Mouse (Mus musculus) spleen, postnatal 14 days (tissue): Measurements from ENCODE around the gene Ppp1r9a.

Experiments used
- DNase-seq, 2 experiments: peaks; one replicate each; pipeline ENCODE4 v3.0.0; 2021 to 2022; ENCODE audit warnings: low spot score in 2 of 2

The Ppp1r9a gene

GRCm38 (mm10) chr6:5006283-5006946, 103.7 kb downstream of the Ppp1r9a start:
- DNase-seq = no peak

- DNase-seq = no peak
These were observed 105.4 kb downstream of the Ppp1r9a start for GRCm38 (mm10) chr6:5008166-5008565.

GRCm38 (mm10) chr6:5008603-5009002, 105.9 kb downstream of the Ppp1r9a start:
- no peak for DNase-seq

- DNase-seq = no peak
These were observed 108.1 kb downstream of the Ppp1r9a start for GRCm38 (mm10) chr6:5010553-5011416.

GRCm38 (mm10) chr6:5012794-5013193, 110.1 kb downstream of the Ppp1r9a start:
- DNase-seq = no peak

- DNase-seq = no peak
These were observed 111.8 kb downstream of the Ppp1r9a start for GRCm38 (mm10) chr6:5014567-5014966.

- DNase-seq = no peak
These were observed 112.5 kb downstream of the Ppp1r9a start for GRCm38 (mm10) chr6:5015173-5015572.

- no peak for DNase-seq
These were observed 115.3 kb downstream of the Ppp1r9a start for GRCm38 (mm10) chr6:5017945-5018511.

- DNase-seq = no peak
These were observed 116.5 kb downstream of the Ppp1r9a start for GRCm38 (mm10) chr6:5019208-5019607.

- no peak for DNase-seq
These were observed 117.3 kb downstream of the Ppp1r9a start for GRCm38 (mm10) chr6:5019969-5020368.

GRCm38 (mm10) chr6:5020510-5020909, 117.8 kb downstream of the Ppp1r9a start:
- no peak for DNase-seq

GRCm38 (mm10) chr6:5022677-5023076, 120.0 kb downstream of the Ppp1r9a start:
- DNase-seq = no peak

GRCm38 (mm10) chr6:5024893-5025292, 122.2 kb downstream of the Ppp1r9a start:
- DNase-seq = no peak

GRCm38 (mm10) chr6:5026772-5027171, 124.1 kb downstream of the Ppp1r9a start:
- DNase-seq = no peak

- no peak for DNase-seq
These were observed 124.5 kb downstream of the Ppp1r9a start for GRCm38 (mm10) chr6:5027213-5027612.

- DNase-seq = no peak
These were observed 125.1 kb downstream of the Ppp1r9a start for GRCm38 (mm10) chr6:5027801-5028200.

- DNase-seq = no peak
These were observed 126.6 kb downstream of the Ppp1r9a start for GRCm38 (mm10) chr6:5029205-5029927.

GRCm38 (mm10) chr6:5029956-5030355, 127.2 kb downstream of the Ppp1r9a start:
- no peak for DNase-seq

- no peak for DNase-seq
These were observed 130.4 kb downstream of the Ppp1r9a start for GRCm38 (mm10) chr6:5032986-5033633.

- DNase-seq = no peak
These were observed 134.5 kb downstream of the Ppp1r9a start for GRCm38 (mm10) chr6:5037225-5037624.

- DNase-seq = no peak
These were observed 135.5 kb downstream of the Ppp1r9a start for GRCm38 (mm10) chr6:5038140-5038749.
